Mouse (Mus musculus) midbrain, embryonic 16.5 days (tissue): Measurements from ENCODE around the gene Adig. TPM values are rescaled to one million over a fixed set of nuclear protein-coding genes. Genes with fewer than 3 reads are reported as not detected.

ENCODE experiments used
- ATAC-seq: fragments of 200-750 bp; cut with Nextera tagmentation; 2 replicates; pipeline ENCODE4 v1.8.0; 2017; ENCODE audit warnings: moderate TSS enrichment
- H3K27ac ChIP-seq: fragments of 300-500 bp; sonication (generic); 2 replicates; pipeline ENCODE4 v1.5.1; 2014; ENCODE audit warnings: mild to moderate bottlenecking, low read length, mixed read lengths
- H3K27me3 ChIP-seq: fragments of 300-500 bp; sonication (generic); 2 replicates; pipeline ENCODE4 v1.6.1; 2014; ENCODE audit warnings: low read depth, low read length, mixed read lengths; ENCODE audit not compliant: control insufficient read depth, insufficient read depth
- H3K36me3 ChIP-seq: fragments of 300-500 bp; sonication (generic); 2 replicates; pipeline ENCODE4 v1.6.1; 2014; ENCODE audit warnings: mild to moderate bottlenecking, low read length, moderate library complexity, mixed read lengths; ENCODE audit not compliant: control insufficient read depth, insufficient read depth
- H3K4me1 ChIP-seq: fragments of 300-500 bp; sonication (generic); 2 replicates; pipeline ENCODE4 v1.6.1; 2014; ENCODE audit warnings: mild to moderate bottlenecking, low read length, mixed read lengths; ENCODE audit not compliant: control insufficient read depth, insufficient read depth
- H3K4me2 ChIP-seq: fragments of 300-500 bp; sonication (generic); 2 replicates; pipeline ENCODE4 v1.6.1; 2014; ENCODE audit warnings: mild to moderate bottlenecking, low read length, mixed read lengths
- H3K4me3 ChIP-seq: fragments of 300-500 bp; sonication (generic); 2 replicates; pipeline ENCODE4 v1.5.1; 2014; ENCODE audit warnings: low read depth, mild to moderate bottlenecking, low read length, moderate library complexity, mixed read lengths
- H3K9ac ChIP-seq: fragments of 300-500 bp; sonication (generic); 2 replicates; pipeline ENCODE4 v1.6.1; 2014; ENCODE audit warnings: low read depth, low read length, mixed read lengths
- H3K9me3 ChIP-seq: fragments of 300-500 bp; sonication (generic); replicated peaks from 2 replicates; pipeline ENCODE4 v1.6.1; 2014; ENCODE audit warnings: mild to moderate bottlenecking, low read length, mixed read lengths; ENCODE audit not compliant: control insufficient read depth, poor library complexity, severe bottlenecking
- WGBS: fragments of 180-500 bp; shearing (Covaris S2); extraction: QIAGEN DNeasy Blood & Tissue Kit; methylation state at CpG from one replicate; pipeline ENCODE4 v1.1.7; 2014; 5-methylcytosine and 5-hydroxymethylcytosine counted together
- polyA plus RNA-seq: library from polyadenylated mRNA; unstranded; fragments of >200 nt; fragmentation: Nextera tagmentation; extraction: Ambion mirVana; gene quantifications from 2 replicates; pipeline ENCODE4 v1.2.1, GENCODE M21; 2015

The Adig gene
- polyA plus RNA-seq, 1 experiment from 2014 or later = not detected

DNA sequence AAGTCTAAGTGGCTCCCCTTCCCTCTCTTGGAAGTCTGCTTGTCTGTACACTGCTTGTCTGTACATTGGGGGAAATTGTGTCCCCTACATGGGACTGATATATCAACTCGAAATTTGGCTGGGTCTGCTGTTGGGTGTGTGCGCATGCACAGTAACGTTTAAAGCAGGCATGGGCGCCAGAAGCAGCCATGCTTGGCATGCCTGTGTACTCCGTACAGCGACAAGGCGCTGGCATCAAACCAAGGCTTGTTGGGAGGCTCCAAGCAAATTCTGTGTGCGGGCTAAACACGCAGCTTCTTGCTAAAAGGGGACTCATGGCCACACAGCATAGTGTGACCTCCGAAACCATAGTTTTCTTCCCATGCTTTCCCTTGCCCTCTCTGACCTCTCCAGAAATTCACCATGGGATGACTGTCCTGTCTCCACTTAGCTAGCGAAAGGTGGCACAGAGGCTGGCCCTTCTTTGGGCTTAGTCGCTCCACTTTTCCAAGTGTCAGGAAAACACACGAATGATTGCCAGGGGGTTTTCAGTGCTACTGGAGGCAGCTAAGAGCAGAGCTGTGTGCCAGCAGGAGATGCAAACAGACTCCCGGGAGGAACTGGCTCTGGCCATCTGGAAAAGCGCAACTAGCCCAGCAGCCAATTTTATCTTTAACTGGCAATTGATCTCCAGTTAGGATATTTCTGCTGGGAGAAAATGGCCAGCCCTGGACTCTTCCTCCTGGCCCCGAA, 21.9 kb downstream of the Adig start:
- no peak overlapping the region for H3K27ac ChIP-seq
- no peak overlapping the region for H3K4me2 ChIP-seq
- no peak overlapping the region for H3K9ac ChIP-seq
- H3K36me3 ChIP-seq = no peaks in the 10 kb centered on the region
- H3K9me3 ChIP-seq = no peaks in the 10 kb centered on the region
- no peak overlapping the region for H3K4me3 ChIP-seq
- no peaks in the 10 kb centered on the region for H3K4me1 ChIP-seq
- WGBS = 85% methylated on average over 16 of the region's 16 CpGs
- H3K27me3 ChIP-seq = no peaks in the 10 kb centered on the region
- no peak for ATAC-seq

GRCm38 (mm10) chr2:158534090-158534489, 31.7 kb downstream of the Adig start:
- Histone ChIP-seq H3K4me3 (no peak overlapping the region), H3K27ac (no peak overlapping the region), H3K9me3 (no peaks in the 10 kb centered on the region; the same call in 1 of the 2 replicates), H3K36me3 (no peaks in the 10 kb centered on the region), H3K4me2 (no peak overlapping the region), H3K9ac (no peak overlapping the region), H3K27me3 (no peaks in the 10 kb centered on the region), H3K4me1 (peaks cover 2% of the 10 kb centered on the region; the same call in 1 of the 2 replicates)
- 5% methylated on average over 4 of the region's 4 CpGs for WGBS
- peak; percentile 42; the same call in 1 of the 2 replicates for ATAC-seq

DNA sequence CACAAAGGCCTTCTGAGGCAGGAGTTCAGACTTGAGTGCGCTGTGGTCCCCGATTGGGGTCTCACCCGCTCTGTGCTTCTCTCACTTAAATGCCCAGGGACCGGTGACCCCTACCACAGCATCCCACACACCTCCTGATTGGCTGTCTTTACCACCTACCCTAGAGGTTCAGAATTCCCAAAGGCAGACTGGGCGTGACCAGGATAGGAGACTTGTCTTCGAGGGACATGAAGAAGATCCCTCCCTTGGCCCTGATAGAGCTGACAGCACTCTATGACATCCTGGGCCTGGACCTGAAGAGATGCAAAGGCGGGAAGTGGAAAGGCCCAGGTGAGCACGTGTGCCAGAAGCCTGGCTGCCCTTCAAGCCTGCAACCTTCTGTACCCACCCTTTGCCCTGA, 32.1 kb downstream of the Adig start:
- Histone ChIP-seq H3K27ac (no peak overlapping the region), H3K27me3 (no peaks in the 10 kb centered on the region), H3K9ac (no peak overlapping the region), H3K36me3 (no peaks in the 10 kb centered on the region), H3K4me3 (no peak overlapping the region), H3K4me2 (no peak overlapping the region), H3K9me3 (no peaks in the 10 kb centered on the region; the same call in 1 of the 2 replicates), H3K4me1 (peaks cover 2% of the 10 kb centered on the region; the same call in 1 of the 2 replicates)
- 74% methylated on average over 8 of the region's 8 CpGs for WGBS
- ATAC-seq = no peak

GRCm38 (mm10) chr2:158539433-158540305, 37.3 kb downstream of the Adig start:
- peak overlapping the region; percentile 48; the same call in 1 of the 2 replicates for H3K9ac ChIP-seq
- no peaks in the 10 kb centered on the region for H3K9me3 ChIP-seq
- ATAC-seq = peak; percentile 81
- H3K4me3 ChIP-seq = peak overlapping the region; percentile 28
- no peaks in the 10 kb centered on the region for H3K27me3 ChIP-seq
- WGBS = 48% methylated on average over 24 of the region's 24 CpGs
- H3K4me1 ChIP-seq = no peaks in the 10 kb centered on the region
- no peaks in the 10 kb centered on the region for H3K36me3 ChIP-seq
- H3K27ac ChIP-seq = no peak overlapping the region
- peak overlapping the region; percentile 53 for H3K4me2 ChIP-seq

GRCm38 (mm10) chr2:158541286-158541685, 38.9 kb downstream of the Adig start:
- no peak overlapping the region for H3K4me3 ChIP-seq
- no peak for ATAC-seq
- no peaks in the 10 kb centered on the region for H3K36me3 ChIP-seq
- H3K4me1 ChIP-seq = no peaks in the 10 kb centered on the region
- no peaks in the 10 kb centered on the region for H3K9me3 ChIP-seq
- no peak overlapping the region for H3K27ac ChIP-seq
- no peaks in the 10 kb centered on the region for H3K27me3 ChIP-seq
- no peak overlapping the region for H3K4me2 ChIP-seq
- 72% methylated on average over 4 of the region's 4 CpGs for WGBS
- H3K9ac ChIP-seq = no peak overlapping the region

DNA sequence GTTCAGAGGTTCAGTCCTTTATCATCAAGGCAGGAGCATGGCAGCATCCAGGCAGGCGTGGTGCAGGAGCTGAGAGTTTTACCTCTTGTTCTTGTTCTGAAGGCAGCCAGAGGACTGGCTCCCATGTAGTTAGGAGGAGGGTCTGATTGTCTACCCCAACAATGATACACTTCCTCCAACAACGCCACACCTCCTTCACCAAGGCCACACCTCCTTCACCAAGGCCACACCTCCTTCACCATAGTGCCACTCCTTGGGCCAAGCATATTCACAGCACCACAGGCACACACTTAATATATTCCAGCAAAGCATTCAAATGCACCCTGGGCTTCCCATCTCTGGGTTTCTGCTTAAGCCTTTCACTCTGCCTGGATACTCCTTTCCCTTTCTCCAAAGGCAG, 42.9 kb downstream of the Adig start:
- WGBS = 79% methylated on average over 2 of the region's 2 CpGs
- Histone ChIP-seq H3K27ac (no peak overlapping the region), H3K4me3 (no peak overlapping the region), H3K4me1 (peaks cover 4% of the 10 kb centered on the region; the same call in 1 of the 2 replicates), H3K27me3 (no peaks in the 10 kb centered on the region), H3K9ac (no peak overlapping the region), H3K36me3 (no peaks in the 10 kb centered on the region), H3K4me2 (no peak overlapping the region), H3K9me3 (no peaks in the 10 kb centered on the region)
- ATAC-seq = no peak

GRCm38 (mm10) chr2:158546751-158547150, 44.3 kb downstream of the Adig start:
- no peak overlapping the region for H3K4me3 ChIP-seq
- WGBS = 2% methylated on average over 17 of the region's 17 CpGs
- ATAC-seq = peak; percentile 77
- H3K27ac ChIP-seq = 0 out of 2 replicates have a peak overlapping the region, but pooled peaks have one; percentile 22
- no peaks in the 10 kb centered on the region for H3K27me3 ChIP-seq
- H3K4me2 ChIP-seq = peak overlapping the region; percentile 37
- no peaks in the 10 kb centered on the region for H3K9me3 ChIP-seq
- no peaks in the 10 kb centered on the region for H3K36me3 ChIP-seq
- peaks cover 4% of the 10 kb centered on the region; the same call in 1 of the 2 replicates for H3K4me1 ChIP-seq
- peak overlapping the region; percentile 57 for H3K9ac ChIP-seq

GRCm38 (mm10) chr2:158550067-158550466, 47.7 kb downstream of the Adig start:
- Histone ChIP-seq H3K4me2 (no peak overlapping the region), H3K27ac (no peak overlapping the region), H3K9me3 (no peaks in the 10 kb centered on the region), H3K27me3 (peaks cover 10% of the 10 kb centered on the region), H3K9ac (no peak overlapping the region), H3K4me1 (peaks cover 6% of the 10 kb centered on the region; the same call in 1 of the 2 replicates), H3K4me3 (no peak overlapping the region), H3K36me3 (no peaks in the 10 kb centered on the region)
- ATAC-seq = peak; percentile 66; the same call in 1 of the 2 replicates
- 3% methylated on average over 3 of the region's 3 CpGs for WGBS

- Histone ChIP-seq H3K4me1 (peaks cover 16% of the 10 kb centered on the region), H3K9ac (no peak overlapping the region), H3K4me2 (no peak overlapping the region), H3K27me3 (peaks cover 10% of the 10 kb centered on the region), H3K36me3 (no peaks in the 10 kb centered on the region), H3K9me3 (no peaks in the 10 kb centered on the region), H3K27ac (no peak overlapping the region), H3K4me3 (no peak overlapping the region)
- 24% methylated on average over 10 of the region's 10 CpGs for WGBS
- ATAC-seq = no peak
Measured at GRCm38 (mm10) chr2:158554366-158554765, 52.0 kb downstream of the Adig start.
